Mouse (Mus musculus): ENCODE results near the gene Vac14. TPM values are rescaled to one million over a fixed set of nuclear protein-coding genes. Genes with fewer than 3 reads are reported as not detected.

Vac14 gene
- total RNA-seq, 2 experiments from 2014 or later, result 30.5 to 32.5 TPM

- intact Hi-C loops (cut with DNase I), result no loop called here
- no peak for DNase-seq (ENCODE audit: extremely low spot score in 1 of 2, low spot score in 2 of 2)
Observed at GRCm38 (mm10) chr8:110705391-110706287, 87.3 kb downstream of the Vac14 start.

- DNase-seq (ENCODE audit: extremely low spot score in 1 of 2, low spot score in 2 of 2), result no peak
- intact Hi-C loops (cut with DNase I), result no loop called here
Observed at GRCm38 (mm10) chr8:110706288-110706870, 88.0 kb downstream of the Vac14 start.

GRCm38 (mm10) chr8:110708429-110708828 lies 90.0 kb downstream of the Vac14 start:
- intact Hi-C loops (cut with DNase I), result no loop called here
- no peak for DNase-seq (ENCODE audit: extremely low spot score in 1 of 2, low spot score in 2 of 2)

- DNase-seq (ENCODE audit: extremely low spot score in 1 of 2, low spot score in 2 of 2), result no peak
- intact Hi-C loops (cut with DNase I), result no loop called here
Observed at GRCm38 (mm10) chr8:110710593-110710992, 92.2 kb downstream of the Vac14 start.

- intact Hi-C loops (cut with DNase I), result no loop called here
- DNase-seq (ENCODE audit: extremely low spot score in 1 of 2, low spot score in 2 of 2), result no peak
Observed at GRCm38 (mm10) chr8:110711271-110711934, 93.0 kb downstream of the Vac14 start.

- intact Hi-C loops (cut with DNase I), result no loop called here
- no peak for DNase-seq (ENCODE audit: extremely low spot score in 1 of 2, low spot score in 2 of 2)
Observed at GRCm38 (mm10) chr8:110713073-110713472, 94.7 kb downstream of the Vac14 start.

- no peak for DNase-seq (ENCODE audit: extremely low spot score in 1 of 2, low spot score in 2 of 2)
- intact Hi-C loops (cut with DNase I), result no loop called here
Observed at GRCm38 (mm10) chr8:110714827-110715519, 96.6 kb downstream of the Vac14 start.

- intact Hi-C loops (cut with DNase I), result no loop called here
- peak; percentile 66 to 86 for DNase-seq (ENCODE audit: extremely low spot score in 1 of 2, low spot score in 2 of 2)
Observed at GRCm38 (mm10) chr8:110716075-110716474, 97.7 kb downstream of the Vac14 start.

- intact Hi-C loops (cut with DNase I), result no loop called here
- no peak for DNase-seq (ENCODE audit: extremely low spot score in 1 of 2, low spot score in 2 of 2)
Observed at GRCm38 (mm10) chr8:110717131-110717530, 98.7 kb downstream of the Vac14 start.

- intact Hi-C loops (cut with DNase I), result no loop called here
- DNase-seq (ENCODE audit: extremely low spot score in 1 of 2, low spot score in 2 of 2), result no peak
Observed at GRCm38 (mm10) chr8:110718209-110718968, 100.0 kb downstream of the Vac14 start.

- intact Hi-C loops (cut with DNase I), result no loop called here
- DNase-seq (ENCODE audit: extremely low spot score in 1 of 2, low spot score in 2 of 2), result peak; percentile 62 to 88
Observed at GRCm38 (mm10) chr8:110718969-110719670, 100.7 kb downstream of the Vac14 start.

GRCm38 (mm10) chr8:110719898-110720653 lies 101.7 kb downstream of the Vac14 start:
- no peak for DNase-seq (ENCODE audit: extremely low spot score in 1 of 2, low spot score in 2 of 2)
- intact Hi-C loops (cut with DNase I), result no loop called here

GRCm38 (mm10) chr8:110720685-110721598 lies 102.6 kb downstream of the Vac14 start, which contains the start of gene Mtss1l:
Gene Mtss1l, plus strand, starts transcription at chr8:110721476.
- peak; percentile 76 to 93 for DNase-seq (ENCODE audit: extremely low spot score in 1 of 2, low spot score in 2 of 2)
- intact Hi-C loops (cut with DNase I), result no loop called here

- DNase-seq (ENCODE audit: extremely low spot score in 1 of 2, low spot score in 2 of 2), result no peak
- intact Hi-C loops (cut with DNase I), result loop anchor here (2.0 kb wide), 2 partner anchors 67 to 75 kb away; no protein-coding TSS in a partner anchor
Observed at GRCm38 (mm10) chr8:110721606-110722413, 103.4 kb downstream of the Vac14 start.

GRCm38 (mm10) chr8:110722414-110723011 lies 104.1 kb downstream of the Vac14 start:
- DNase-seq (ENCODE audit: extremely low spot score in 1 of 2, low spot score in 2 of 2), result no peak
- intact Hi-C loops (cut with DNase I), result loop anchor here (2.0 kb wide), 2 partner anchors 68 to 76 kb away; no protein-coding TSS in a partner anchor
